Mouse (Mus musculus) heart, embryonic 12.5 days (tissue): ENCODE data around the gene Hist1h2be. TPM values are rescaled to one million over a fixed set of nuclear protein-coding genes. Genes with fewer than 3 reads are reported as not detected.
"Not testable (repeated sequence)": the region's sequence is repeated elsewhere in the genome, so short reads cannot be mapped to it uniquely, and the experiment has no call there.

Experiments
- ATAC-seq: fragments of 200-750 bp; cut with Nextera tagmentation; 2 replicates; pipeline ENCODE4 v1.8.0; 2017; ENCODE audit warnings: moderate TSS enrichment, moderate library complexity; ENCODE audit not compliant: insufficient number of reproducible peaks, low FRiP score
- H3K27ac ChIP-seq: fragments of 300-500 bp; sonication (generic); 2 replicates; pipeline ENCODE4 v1.5.1; 2016; ENCODE audit warnings: mild to moderate bottlenecking, moderate library complexity; ENCODE audit not compliant: poor library complexity, severe bottlenecking
- H3K27me3 ChIP-seq: fragments of 300-500 bp; sonication (generic); replicated peaks from 2 replicates; pipeline ENCODE4 v1.6.1; 2016; ENCODE audit warnings: mild to moderate bottlenecking, moderate library complexity
- H3K36me3 ChIP-seq: fragments of 300-500 bp; sonication (generic); 2 replicates; pipeline ENCODE4 v1.6.1; 2016; ENCODE audit warnings: mild to moderate bottlenecking, moderate library complexity
- H3K4me1 ChIP-seq: fragments of 300-500 bp; sonication (generic); replicated peaks from 2 replicates; pipeline ENCODE4 v1.6.1; 2016; ENCODE audit warnings: mild to moderate bottlenecking
- H3K4me2 ChIP-seq: fragments of 300-500 bp; sonication (generic); 2 replicates; pipeline ENCODE4 v1.6.1; 2016; ENCODE audit warnings: mild to moderate bottlenecking, moderate library complexity
- H3K4me3 ChIP-seq: fragments of 300-500 bp; sonication (generic); 2 replicates; pipeline ENCODE4 v1.5.1; 2016; ENCODE audit warnings: mild to moderate bottlenecking
- H3K9ac ChIP-seq: fragments of 300-500 bp; sonication (generic); 2 replicates; pipeline ENCODE4 v1.6.1; 2016; ENCODE audit warnings: mild to moderate bottlenecking, moderate library complexity
- H3K9me3 ChIP-seq: fragments of 300-500 bp; sonication (generic); replicated peaks from 2 replicates; pipeline ENCODE4 v1.6.1; 2016; ENCODE audit warnings: mild to moderate bottlenecking, moderate library complexity
- WGBS: fragments of 180-500 bp; shearing (Covaris S2); methylation state at CpG from one replicate; pipeline ENCODE4 v1.1.7; 2016; 5-methylcytosine and 5-hydroxymethylcytosine counted together
- polyA plus RNA-seq: library from polyadenylated mRNA; unstranded; fragments of >200 nt; fragmentation: Nextera tagmentation; extraction: Ambion mirVana; gene quantifications from 2 replicates; pipeline ENCODE4 v1.2.1, GENCODE M21; 2016

Gene Hist1h2be
- polyA plus RNA-seq, 1 experiment from 2014 or later = 1.2 TPM

- H3K9me3 ChIP-seq = no peaks in the 10 kb centered on the region
- peaks cover 20% of the 10 kb centered on the region for H3K4me1 ChIP-seq
- H3K9ac ChIP-seq = peak overlapping the region; percentile 89
- H3K4me3 ChIP-seq = peak overlapping the region; percentile 57
- H3K27ac ChIP-seq = peak overlapping the region; percentile 82
- no peak for ATAC-seq
- no peaks in the 10 kb centered on the region for H3K36me3 ChIP-seq
- WGBS = 58% methylated on average over 6 of the region's 6 CpGs
- peak overlapping the region; percentile 85 for H3K4me2 ChIP-seq
- no peaks in the 10 kb centered on the region for H3K27me3 ChIP-seq
Observed at GRCm38 (mm10) chr13:23576906-23577639, 43.9 kb downstream of the Hist1h2be start.

- Histone ChIP-seq H3K9ac (peak overlapping the region; percentile 89), H3K27me3 (no peaks in the 10 kb centered on the region), H3K36me3 (no peaks in the 10 kb centered on the region), H3K27ac (peak overlapping the region; percentile 82), H3K4me1 (peaks cover 17% of the 10 kb centered on the region), H3K9me3 (no peaks in the 10 kb centered on the region), H3K4me2 (peak overlapping the region; percentile 85), H3K4me3 (peak overlapping the region; percentile 57)
- ATAC-seq = no peak
- 15% methylated on average over 7 of the region's 7 CpGs for WGBS
Observed at GRCm38 (mm10) chr13:23576351-23576881, 44.5 kb downstream of the Hist1h2be start.

GRCm38 (mm10) chr13:23575864-23576313 lies 45.0 kb downstream of the Hist1h2be start:
- peak overlapping the region; percentile 85 for H3K4me2 ChIP-seq
- not testable (repeated sequence) for ATAC-seq, H3K36me3 ChIP-seq, H3K9me3 ChIP-seq, H3K27me3 ChIP-seq
- H3K9ac ChIP-seq = peak overlapping the region; percentile 89
- peak overlapping the region; percentile 57 for H3K4me3 ChIP-seq
- WGBS = under 1% methylated on average over 19 of the region's 40 CpGs
- peak overlapping the region; percentile 82 for H3K27ac ChIP-seq
- peaks cover 17% of the 10 kb centered on the region for H3K4me1 ChIP-seq

GRCm38 (mm10) chr13:23575271-23575851 lies 45.6 kb downstream of the Hist1h2be start, which contains the start of gene Hist1h3d:
Gene Hist1h3d, plus strand, starts transcription at chr13:23575763.
- peak within 1 kb of the TSS; percentile 89 for H3K9ac ChIP-seq
- peak within 1 kb of the TSS; percentile 57 for H3K4me3 ChIP-seq
- peak; percentile 72 for ATAC-seq
- peak within 1 kb of the TSS; percentile 85 for H3K4me2 ChIP-seq
- under 1% methylated on average over 18 of the region's 18 CpGs for WGBS
- H3K9me3 ChIP-seq = no peaks in the 10 kb centered on the region
- H3K27ac ChIP-seq = peak within 1 kb of the TSS; percentile 83
- no peaks in the 10 kb centered on the region for H3K27me3 ChIP-seq
- peaks cover 17% of the 10 kb centered on the region for H3K4me1 ChIP-seq
- no peaks in the 10 kb centered on the region for H3K36me3 ChIP-seq

GRCm38 (mm10) chr13:23574546-23575170 lies 46.3 kb downstream of the Hist1h2be start:
- H3K36me3 ChIP-seq, H3K27me3 ChIP-seq, H3K9me3 ChIP-seq, ATAC-seq, H3K9ac ChIP-seq: not testable (repeated sequence)
- peak overlapping the region; percentile 38 for H3K4me3 ChIP-seq
- peaks cover 19% of the 10 kb centered on the region for H3K4me1 ChIP-seq
- WGBS = 1% methylated on average over 10 of the region's 39 CpGs
- H3K27ac ChIP-seq = peak overlapping the region; percentile 88
- H3K4me2 ChIP-seq = peak overlapping the region; percentile 68

GRCm38 (mm10) chr13:23573898-23574524 lies 46.9 kb downstream of the Hist1h2be start, which contains the start of the genes Hist1h2bf and Hist1h2ad:
Gene Hist1h2bf, minus strand, starts transcription at chr13:23574196.
Gene Hist1h2ad, plus strand, starts transcription at chr13:23574381.
- Histone ChIP-seq H3K27ac (peak within 1 kb of the TSS; percentile 88), H3K4me1 (peaks cover 19% of the 10 kb centered on the region), H3K9ac (peak within 1 kb of the TSS; percentile 73), H3K4me2 (peak within 1 kb of the TSS; percentile 68), H3K4me3 (peak within 1 kb of the TSS; percentile 38)
- not testable (repeated sequence) for H3K36me3 ChIP-seq, H3K9me3 ChIP-seq, H3K27me3 ChIP-seq
- WGBS = under 1% methylated on average over 42 of the region's 42 CpGs
- ATAC-seq = peak; percentile 90

GRCm38 (mm10) chr13:23573034-23573897 lies 47.7 kb downstream of the Hist1h2be start:
- not testable (repeated sequence) for H3K9me3 ChIP-seq, ATAC-seq, H3K27me3 ChIP-seq, H3K36me3 ChIP-seq
- Histone ChIP-seq H3K4me3 (peak overlapping the region; percentile 38), H3K4me2 (peak overlapping the region; percentile 68), H3K4me1 (peaks cover 19% of the 10 kb centered on the region), H3K27ac (peak overlapping the region; percentile 88), H3K9ac (peak overlapping the region; percentile 73)
- WGBS = 15% methylated on average over 20 of the region's 20 CpGs

- ATAC-seq = no peak
- Histone ChIP-seq H3K27me3 (no peaks in the 10 kb centered on the region), H3K4me1 (peaks cover 19% of the 10 kb centered on the region), H3K27ac (peak overlapping the region; percentile 94), H3K4me3 (peak overlapping the region; percentile 60), H3K9me3 (no peaks in the 10 kb centered on the region), H3K9ac (no peak overlapping the region), H3K4me2 (peak overlapping the region; percentile 68), H3K36me3 (no peaks in the 10 kb centered on the region)
- 47% methylated on average over 2 of the region's 2 CpGs for WGBS
Observed at GRCm38 (mm10) chr13:23572218-23573033, 48.5 kb downstream of the Hist1h2be start.

GRCm38 (mm10) chr13:23571504-23572217 lies 49.3 kb downstream of the Hist1h2be start:
- Histone ChIP-seq H3K27ac (peak overlapping the region; percentile 94), H3K4me3 (peak overlapping the region; percentile 60), H3K4me1 (peaks cover 12% of the 10 kb centered on the region), H3K4me2 (peak overlapping the region; percentile 68), H3K9ac (peak overlapping the region; percentile 81)
- H3K27me3 ChIP-seq, ATAC-seq, H3K36me3 ChIP-seq, H3K9me3 ChIP-seq: not testable (repeated sequence)
- WGBS = under 1% methylated on average over 13 of the region's 34 CpGs
